In the genomic region with DNA sequence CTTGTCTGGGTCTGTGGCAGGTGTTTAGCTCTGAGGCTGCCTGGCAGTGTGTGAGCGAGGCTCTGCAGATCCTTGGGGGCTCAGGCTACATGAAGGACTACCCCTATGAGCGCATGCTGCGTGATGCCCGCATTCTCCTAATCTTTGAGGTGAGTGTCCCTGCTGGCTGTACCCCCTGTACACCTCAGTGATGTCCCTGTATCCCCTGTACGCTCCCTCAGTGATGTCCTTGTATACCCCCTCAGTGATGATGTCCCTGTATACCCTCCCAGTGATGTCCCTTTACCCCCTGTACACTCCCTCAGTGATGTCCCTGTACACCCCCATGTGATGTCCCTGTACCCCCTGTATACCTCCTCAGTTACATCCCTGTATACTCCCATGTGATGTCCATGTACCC, we compare ENCODE assay signal across 34 mouse cellular contexts. TPM values are rescaled to one million over a fixed set of nuclear protein-coding genes. Genes with fewer than 3 reads are reported as not detected.
DNase-seq lines count a peak whose midpoint lies in the region; ATAC-seq and TF ChIP-seq lines count a peak whose summit lies in the region.
"Had no signal": no experiment of that assay in that cellular context is flagged by ENCODE, and none has a peak within 500 bp of the region (broad histone marks: within the 10 kb centered on the region; RNA-seq: fewer than 3 reads in every experiment).

No protein-coding gene starts in this region.

- H3K36me3 ChIP-seq in hindbrain, embryonic 13.5 days = peaks cover 96% of the 10 kb centered on the region
- H3K36me3 ChIP-seq in hindbrain, postnatal 0 days (ENCODE audit: insufficient read depth, low read length) = peaks cover 89% of the 10 kb centered on the region
- H3K36me3 ChIP-seq in midbrain, embryonic 10.5 days = peaks cover 96% of the 10 kb centered on the region
- H3K36me3 ChIP-seq in midbrain, embryonic 15.5 days (replicated peaks) = peaks cover 58% of the 10 kb centered on the region
- H3K36me3 ChIP-seq in neural tube, embryonic 14.5 days (ENCODE audit: control insufficient read depth, insufficient read depth, low read length) = peaks cover 64% of the 10 kb centered on the region
- H3K36me3 ChIP-seq in neural tube, embryonic 15.5 days = peaks cover 95% of the 10 kb centered on the region

- no peaks in the 10 kb centered on the region for H3K27me3 ChIP-seq in hindbrain, embryonic 13.5 days
- no peaks in the 10 kb centered on the region for H3K27me3 ChIP-seq in hindbrain, postnatal 0 days (ENCODE audit: insufficient read depth, low read length)
- no peaks in the 10 kb centered on the region for H3K27me3 ChIP-seq in midbrain, embryonic 10.5 days (ENCODE audit: low read depth, poor library complexity, severe bottlenecking)
- H3K27me3 ChIP-seq in midbrain, embryonic 15.5 days (replicated peaks) = no peaks in the 10 kb centered on the region
- H3K27me3 ChIP-seq in neural tube, embryonic 14.5 days (ENCODE audit: control insufficient read depth, insufficient read depth, low read length) = no peaks in the 10 kb centered on the region
- no peaks in the 10 kb centered on the region for H3K27me3 ChIP-seq in neural tube, embryonic 15.5 days (replicated peaks)
- H3K27me3 ChIP-seq: CH12.LX; forebrain, embryonic 13.5 days; heart, embryonic 12.5 days; heart, embryonic 15.5 days; hindbrain, embryonic 15.5 days; Patski had no signal

- no peak overlapping the region for H3K9ac ChIP-seq in hindbrain, embryonic 13.5 days
- no peak overlapping the region for H3K9ac ChIP-seq in hindbrain, postnatal 0 days (replicated peaks; ENCODE audit: low read length)
- H3K9ac ChIP-seq in midbrain, embryonic 15.5 days = no peak overlapping the region
- no peak overlapping the region for H3K9ac ChIP-seq in neural tube, embryonic 14.5 days (replicated peaks; ENCODE audit: low read depth, low read length)
- H3K9ac ChIP-seq in neural tube, embryonic 15.5 days (replicated peaks) = no peak overlapping the region
- H3K9ac ChIP-seq: forebrain, embryonic 13.5 days; heart, embryonic 12.5 days; heart, embryonic 15.5 days; hindbrain, embryonic 15.5 days had no signal

- 96% methylated on average over 5 of the region's 5 CpGs for WGBS in hindbrain, embryonic 13.5 days
- WGBS in hindbrain, postnatal 0 days = 96% methylated on average over 5 of the region's 5 CpGs
- WGBS in midbrain, embryonic 10.5 days = 94% methylated on average over 5 of the region's 5 CpGs
- 96% methylated on average over 5 of the region's 5 CpGs for WGBS in midbrain, embryonic 15.5 days
- WGBS in neural tube, embryonic 14.5 days = 95% methylated on average over 5 of the region's 5 CpGs
- 90% methylated on average over 5 of the region's 5 CpGs for WGBS in neural tube, embryonic 15.5 days

- ATAC-seq in hindbrain, embryonic 13.5 days (ENCODE audit: low FRiP score) = 0 out of 2 replicates have a peak, but pooled peaks have one; percentile 38
- ATAC-seq in hindbrain, postnatal 0 days = no peak
- no peak for ATAC-seq in midbrain, embryonic 15.5 days (replicated peaks)
- ATAC-seq in neural tube, embryonic 14.5 days (ENCODE audit: low read depth) = peak; percentile 34; the same call in 1 of the 2 replicates
- ATAC-seq in neural tube, embryonic 15.5 days (ENCODE audit: low FRiP score) = no peak
- ATAC-seq: forebrain, embryonic 13.5 days; forebrain, embryonic 16.5 days; intestine, postnatal 0 days; Patski had no signal

- peak; percentile 74 for DNase-seq in heart, adult 11 months
- no peak for DNase-seq in heart, postnatal 4 days
- no peak for DNase-seq in hindbrain, postnatal 0 days (ENCODE audit: low spot score)
- DNase-seq in midbrain, embryonic 10.5 days (ENCODE audit: low spot score) = peak; percentile 7
- DNase-seq: adrenal gland, postnatal 10 days; adrenal gland, postnatal 36 days; B cell, adult 2 months; cerebellum, adult 11 months; cerebellum, adult 2 months; cerebellum, adult 9-11 months; cerebellum, postnatal 25 days; gastrocnemius, postnatal 10 days; gastrocnemius, postnatal 36 days; heart, postnatal 36 days had no signal

- no peak overlapping the region for H3K27ac ChIP-seq in hindbrain, embryonic 13.5 days
- no peak overlapping the region for H3K27ac ChIP-seq in hindbrain, postnatal 0 days
- H3K27ac ChIP-seq in midbrain, embryonic 10.5 days (replicated peaks) = no peak overlapping the region
- no peak overlapping the region for H3K27ac ChIP-seq in midbrain, embryonic 15.5 days
- no peak overlapping the region for H3K27ac ChIP-seq in neural tube, embryonic 14.5 days (ENCODE audit: low read depth, low read length)
- no peak overlapping the region for H3K27ac ChIP-seq in neural tube, embryonic 15.5 days (replicated peaks)
- H3K27ac ChIP-seq: forebrain, embryonic 10.5 days; forebrain, embryonic 13.5 days; heart, embryonic 15.5 days; hindbrain, embryonic 15.5 days had no signal

- H3K9me3 ChIP-seq in hindbrain, embryonic 13.5 days = no peaks in the 10 kb centered on the region
- H3K9me3 ChIP-seq in hindbrain, postnatal 0 days (ENCODE audit: low read length) = no peaks in the 10 kb centered on the region
- no peaks in the 10 kb centered on the region for H3K9me3 ChIP-seq in midbrain, embryonic 10.5 days (replicated peaks)
- no peaks in the 10 kb centered on the region for H3K9me3 ChIP-seq in midbrain, embryonic 15.5 days
- no peaks in the 10 kb centered on the region for H3K9me3 ChIP-seq in neural tube, embryonic 14.5 days (ENCODE audit: control insufficient read depth, low read length)
- H3K9me3 ChIP-seq in neural tube, embryonic 15.5 days (replicated peaks) = no peaks in the 10 kb centered on the region
- H3K9me3 ChIP-seq: forebrain, embryonic 10.5 days; forebrain, embryonic 13.5 days; G1E; heart, embryonic 12.5 days; heart, embryonic 15.5 days; hindbrain, embryonic 15.5 days had no signal

- H3K4me1 ChIP-seq in hindbrain, embryonic 13.5 days (replicated peaks) = no peaks in the 10 kb centered on the region
- H3K4me1 ChIP-seq in hindbrain, postnatal 0 days (ENCODE audit: insufficient read depth, low read length) = no peaks in the 10 kb centered on the region
- no peaks in the 10 kb centered on the region for H3K4me1 ChIP-seq in midbrain, embryonic 10.5 days
- no peaks in the 10 kb centered on the region for H3K4me1 ChIP-seq in midbrain, embryonic 15.5 days
- no peaks in the 10 kb centered on the region for H3K4me1 ChIP-seq in neural tube, embryonic 14.5 days (ENCODE audit: control insufficient read depth, insufficient read depth, low read length)
- H3K4me1 ChIP-seq in neural tube, embryonic 15.5 days = no peaks in the 10 kb centered on the region
- H3K4me1 ChIP-seq: forebrain, embryonic 10.5 days; forebrain, embryonic 13.5 days; heart, embryonic 12.5 days; heart, embryonic 15.5 days; hindbrain, embryonic 15.5 days had no signal

- no peak overlapping the region for H3K4me2 ChIP-seq in hindbrain, embryonic 13.5 days
- H3K4me2 ChIP-seq in hindbrain, postnatal 0 days (ENCODE audit: low read depth, low read length) = no peak overlapping the region
- no peak overlapping the region for H3K4me2 ChIP-seq in midbrain, embryonic 15.5 days
- no peak overlapping the region for H3K4me2 ChIP-seq in neural tube, embryonic 14.5 days (ENCODE audit: low read depth, low read length)
- no peak overlapping the region for H3K4me2 ChIP-seq in neural tube, embryonic 15.5 days
- H3K4me2 ChIP-seq: forebrain, embryonic 13.5 days; heart, embryonic 12.5 days; heart, embryonic 15.5 days; hindbrain, embryonic 15.5 days had no signal

- TF ChIP-seq CTCF in hindbrain, postnatal 0 days (IDR thresholded peaks at IDR 0.05; ENCODE audit: low read depth) = no peak

- H3K4me3 ChIP-seq in hindbrain, embryonic 13.5 days = no peak overlapping the region
- no peak overlapping the region for H3K4me3 ChIP-seq in hindbrain, postnatal 0 days (ENCODE audit: low read length)
- no peak overlapping the region for H3K4me3 ChIP-seq in midbrain, embryonic 10.5 days
- no peak overlapping the region for H3K4me3 ChIP-seq in midbrain, embryonic 15.5 days
- H3K4me3 ChIP-seq in neural tube, embryonic 14.5 days (ENCODE audit: low read depth, low read length) = no peak overlapping the region
- H3K4me3 ChIP-seq in neural tube, embryonic 15.5 days (replicated peaks) = no peak overlapping the region
- H3K4me3 ChIP-seq: forebrain, embryonic 10.5 days; forebrain, embryonic 13.5 days; heart, embryonic 12.5 days; heart, embryonic 15.5 days; hindbrain, embryonic 15.5 days had no signal

RNA-seq across cellular contexts. Expression of a gene that starts 19.6 kb away (rescaled TPM):
- total RNA-seq in heart, postnatal 4 days (2021) = 10 to 100 TPM; 49.5 to 62.1 TPM
- 88.4 and 89.5 TPM in 2 replicates for polyA plus RNA-seq in hindbrain, embryonic 13.5 days (2015; fragmentation: Nextera tagmentation; extraction: Ambion mirVana)
- 31.7 and 51.8 TPM in 2 replicates for total RNA-seq in hindbrain, postnatal 0 days (2014; rRNA removed)
- polyA plus RNA-seq in hindbrain, postnatal 0 days (2015; fragmentation: Nextera tagmentation; extraction: Ambion mirVana) = 69.6 and 74.1 TPM in 2 replicates
- 97.5 and 99.5 TPM in 2 replicates for polyA plus RNA-seq in midbrain, embryonic 10.5 days (2016; fragmentation: Nextera tagmentation; extraction: Ambion mirVana)
- 85.8 and 87.0 TPM in 2 replicates for polyA plus RNA-seq in midbrain, embryonic 15.5 days (2015; fragmentation: Nextera tagmentation; extraction: Ambion mirVana)
- 82.9 and 90.6 TPM in 2 replicates for polyA plus RNA-seq in neural tube, embryonic 14.5 days (2014; fragmentation: Nextera tagmentation; extraction: Ambion mirVana)
- polyA plus RNA-seq in neural tube, embryonic 15.5 days (2015; fragmentation: Nextera tagmentation; extraction: Ambion mirVana) = 85.2 and 94.4 TPM in 2 replicates

RNA-seq across cellular contexts. Expression of a gene that starts 32.0 kb away (rescaled TPM):
- not detected for total RNA-seq in heart, postnatal 4 days (2021)
- not detected in 2 replicates for polyA plus RNA-seq in hindbrain, embryonic 13.5 days (2015; fragmentation: Nextera tagmentation; extraction: Ambion mirVana)
- total RNA-seq in hindbrain, postnatal 0 days (2014; rRNA removed) = not detected in 2 replicates
- polyA plus RNA-seq in hindbrain, postnatal 0 days (2015; fragmentation: Nextera tagmentation; extraction: Ambion mirVana) = not detected in 2 replicates
- not detected in 2 replicates for polyA plus RNA-seq in midbrain, embryonic 10.5 days (2016; fragmentation: Nextera tagmentation; extraction: Ambion mirVana)
- polyA plus RNA-seq in midbrain, embryonic 15.5 days (2015; fragmentation: Nextera tagmentation; extraction: Ambion mirVana) = not detected in 2 replicates
- polyA plus RNA-seq in neural tube, embryonic 14.5 days (2014; fragmentation: Nextera tagmentation; extraction: Ambion mirVana) = not detected in 2 replicates
- polyA plus RNA-seq in neural tube, embryonic 15.5 days (2015; fragmentation: Nextera tagmentation; extraction: Ambion mirVana) = not detected in 2 replicates
- total RNA-seq: CH12.LX; common myeloid progenitor, adult 5-6 weeks; gastrocnemius, adult 18-20 months; gastrocnemius, postnatal 10 days; gastrocnemius, postnatal 36 days; granulocyte monocyte progenitor cell, adult 5-6 weeks; heart, adult 8-10 months; heart, postnatal 36 days had no signal
- polyA plus RNA-seq: cerebellum, adult 2 months; embryonic facial prominence, embryonic 14.5 days; forebrain, embryonic 10.5 days; forebrain, embryonic 13.5 days; forebrain, embryonic 16.5 days; G1E; hindbrain, embryonic 11.5 days; intestine, postnatal 0 days; Patski had no signal

Comparison
In these comparisons a context has a peak if more than half of its experiments do, and no peak if none do; other contexts are left out.
1. DNase-seq: peak in heart, adult 11 months (single experiment) and midbrain, embryonic 10.5 days (single experiment); none in heart, postnatal 4 days (single experiment) and hindbrain, postnatal 0 days (single experiment).
2. ATAC-seq: peak in hindbrain, embryonic 13.5 days (single experiment) and neural tube, embryonic 14.5 days (single experiment); none in hindbrain, postnatal 0 days (single experiment), midbrain, embryonic 15.5 days (single experiment) and neural tube, embryonic 15.5 days (single experiment).